Mouse (Mus musculus): ENCODE results near the gene Sgcb. TPM values are rescaled to one million over a fixed set of nuclear protein-coding genes. Genes with fewer than 3 reads are reported as not detected.

The Sgcb gene
- 30.1 and 32.1 TPM in 2 replicates for polyA plus RNA-seq (2015; fragmentation: Nextera tagmentation; extraction: Ambion mirVana)

DNA sequence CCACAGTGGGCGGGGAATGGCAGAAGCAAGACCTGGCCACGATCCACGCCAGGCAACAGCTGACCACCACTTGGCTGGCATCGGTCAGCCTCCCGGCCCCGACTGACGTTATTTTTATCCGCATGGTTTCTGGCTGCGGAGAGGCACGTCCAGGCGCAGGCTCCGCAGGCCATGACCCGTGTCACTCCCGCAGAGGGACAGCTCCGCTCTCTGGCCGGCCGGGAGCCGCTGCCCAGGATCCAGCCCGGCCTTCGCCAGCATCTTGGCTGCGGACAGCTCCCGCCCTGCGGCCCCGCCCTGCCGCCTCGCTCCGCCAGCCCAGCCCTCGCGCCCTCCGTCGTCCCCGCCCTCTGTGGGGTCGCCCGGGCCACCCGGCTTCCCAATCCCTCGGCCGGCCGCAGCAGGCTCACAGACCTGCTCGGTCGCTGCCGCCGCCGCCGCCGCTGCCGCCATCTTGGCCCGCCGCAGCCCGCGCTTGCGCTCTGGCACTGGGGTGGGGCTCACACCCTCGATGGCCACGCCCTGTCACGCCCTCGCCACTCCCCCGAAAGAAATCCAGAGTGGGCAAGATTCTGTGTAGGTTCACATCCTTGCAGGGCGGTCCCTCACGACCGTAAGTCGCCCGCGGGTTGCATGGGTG, at the start of gene Sgcb:
TSS of gene Sgcb (minus strand) at position 530 of the 640 bp plus-strand sequence.
- H3K9ac ChIP-seq (ENCODE audit: low read length) = peak within 1 kb of the TSS; percentile 85
- H3K4me1 ChIP-seq (ENCODE audit: control insufficient read depth, insufficient read depth, low read length) = peaks cover 11% of the 10 kb centered on the region
- H3K9me3 ChIP-seq (replicated peaks; ENCODE audit: control insufficient read depth, low read length) = no peaks in the 10 kb centered on the region
- peak within 1 kb of the TSS; percentile 75 for H3K4me3 ChIP-seq (replicated peaks; ENCODE audit: low read length)
- peak within 1 kb of the TSS; percentile 76 for H3K4me2 ChIP-seq (ENCODE audit: low read depth, low read length)
- ATAC-seq (ENCODE audit: insufficient read depth, low FRiP score) = peak; percentile 88
- no peaks in the 10 kb centered on the region for H3K36me3 ChIP-seq (ENCODE audit: control insufficient read depth, insufficient read depth, low read length)
- H3K27ac ChIP-seq (ENCODE audit: low read length) = no peak within 1 kb of the TSS
- peaks cover 38% of the 10 kb centered on the region for H3K27me3 ChIP-seq (ENCODE audit: control insufficient read depth, insufficient read depth, low read length)
- WGBS = under 1% methylated on average over 62 of the region's 62 CpGs

- no peak overlapping the region for H3K9ac ChIP-seq (ENCODE audit: low read length)
- H3K4me2 ChIP-seq (ENCODE audit: low read depth, low read length) = no peak overlapping the region
- no peak for ATAC-seq (ENCODE audit: insufficient read depth, low FRiP score)
- peaks cover 10% of the 10 kb centered on the region for H3K4me1 ChIP-seq (ENCODE audit: control insufficient read depth, insufficient read depth, low read length)
- no peak overlapping the region for H3K4me3 ChIP-seq (replicated peaks; ENCODE audit: low read length)
- no peaks in the 10 kb centered on the region for H3K27me3 ChIP-seq (ENCODE audit: control insufficient read depth, insufficient read depth, low read length)
- H3K9me3 ChIP-seq (replicated peaks; ENCODE audit: control insufficient read depth, low read length) = no peaks in the 10 kb centered on the region
- no peaks in the 10 kb centered on the region for H3K36me3 ChIP-seq (ENCODE audit: control insufficient read depth, insufficient read depth, low read length)
- WGBS = 77% methylated on average over 4 of the region's 4 CpGs
- no peak overlapping the region for H3K27ac ChIP-seq (ENCODE audit: low read length)
These were observed 46.8 kb upstream of the Sgcb start for GRCm38 (mm10) chr5:73694254-73695015.

GRCm38 (mm10) chr5:73693778-73694177, 46.2 kb upstream of the Sgcb start:
- no peak overlapping the region for H3K9ac ChIP-seq (ENCODE audit: low read length)
- H3K9me3 ChIP-seq (replicated peaks; ENCODE audit: control insufficient read depth, low read length) = no peaks in the 10 kb centered on the region
- no peak for ATAC-seq (ENCODE audit: insufficient read depth, low FRiP score)
- no peak overlapping the region for H3K4me3 ChIP-seq (replicated peaks; ENCODE audit: low read length)
- no peaks in the 10 kb centered on the region for H3K27me3 ChIP-seq (ENCODE audit: control insufficient read depth, insufficient read depth, low read length)
- H3K4me2 ChIP-seq (ENCODE audit: low read depth, low read length) = no peak overlapping the region
- H3K4me1 ChIP-seq (ENCODE audit: control insufficient read depth, insufficient read depth, low read length) = peaks cover 10% of the 10 kb centered on the region
- 74% methylated on average over 1 of the region's 1 CpGs for WGBS
- no peaks in the 10 kb centered on the region for H3K36me3 ChIP-seq (ENCODE audit: control insufficient read depth, insufficient read depth, low read length)
- no peak overlapping the region for H3K27ac ChIP-seq (ENCODE audit: low read length)

DNA sequence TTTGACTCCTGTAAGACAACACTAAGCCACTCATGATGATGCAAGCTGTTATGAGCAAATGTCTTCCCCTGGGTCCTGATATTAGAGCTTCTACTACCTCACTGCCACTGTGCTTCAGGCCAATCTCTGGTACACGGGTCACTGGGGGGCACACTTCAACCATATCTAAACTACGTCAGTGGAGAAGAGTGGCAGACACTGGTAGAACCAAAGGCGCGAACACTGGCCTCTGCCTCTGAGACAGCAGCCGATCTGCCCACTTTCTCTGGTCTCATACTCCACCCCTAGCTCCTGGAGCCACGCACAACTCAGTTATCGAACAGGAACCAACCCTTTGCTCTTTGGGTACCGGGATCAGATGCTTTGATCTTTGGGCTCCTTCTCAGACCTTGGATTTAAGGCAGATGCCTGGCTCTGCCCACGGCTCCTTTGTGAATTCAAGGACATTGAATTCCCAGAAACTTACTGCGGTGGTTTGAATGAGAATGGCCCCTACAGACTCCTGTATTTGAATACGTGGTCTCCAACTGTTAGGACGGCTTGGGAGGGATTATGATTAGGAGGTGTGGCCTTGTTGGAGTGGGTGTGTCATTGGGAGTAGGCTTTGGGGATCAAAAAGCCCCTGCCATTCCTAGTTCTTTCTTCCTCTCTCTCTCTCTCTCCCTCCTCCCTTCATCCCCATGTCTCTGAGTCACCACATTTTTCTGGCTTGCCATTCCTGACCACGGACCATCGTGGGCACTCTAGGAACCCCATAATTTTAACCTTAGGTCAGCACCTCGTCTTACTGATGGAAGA, 44.3 kb upstream of the Sgcb start:
- peaks cover 10% of the 10 kb centered on the region for H3K4me1 ChIP-seq (ENCODE audit: control insufficient read depth, insufficient read depth, low read length)
- H3K4me3 ChIP-seq (replicated peaks; ENCODE audit: low read length) = no peak overlapping the region
- H3K27ac ChIP-seq (ENCODE audit: low read length) = no peak overlapping the region
- H3K36me3 ChIP-seq (ENCODE audit: control insufficient read depth, insufficient read depth, low read length) = no peaks in the 10 kb centered on the region
- no peak for ATAC-seq (ENCODE audit: insufficient read depth, low FRiP score)
- no peak overlapping the region for H3K9ac ChIP-seq (ENCODE audit: low read length)
- WGBS = 47% methylated on average over 15 of the region's 15 CpGs
- no peaks in the 10 kb centered on the region for H3K27me3 ChIP-seq (ENCODE audit: control insufficient read depth, insufficient read depth, low read length)
- no peak overlapping the region for H3K4me2 ChIP-seq (ENCODE audit: low read depth, low read length)
- H3K9me3 ChIP-seq (replicated peaks; ENCODE audit: control insufficient read depth, low read length) = no peaks in the 10 kb centered on the region

DNA sequence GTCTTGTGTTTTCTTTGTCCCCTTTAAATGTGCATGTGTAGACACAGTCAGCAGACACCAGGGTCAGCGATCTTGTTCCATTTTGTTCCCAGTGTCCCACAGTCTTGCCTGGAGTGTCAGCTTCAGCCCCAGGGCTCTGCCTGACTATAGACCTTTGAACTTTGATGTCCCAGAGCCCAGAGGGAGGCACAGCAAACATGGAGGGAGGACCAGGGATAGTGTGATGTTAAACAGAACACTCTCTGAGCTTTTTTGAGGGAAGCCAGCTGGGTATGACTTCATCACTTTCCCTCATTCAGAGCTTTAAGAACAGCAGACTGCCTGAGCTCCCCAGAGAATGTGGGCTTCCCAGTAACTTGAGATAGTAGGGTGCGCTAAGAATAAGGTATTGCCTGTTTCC, 42.6 kb upstream of the Sgcb start:
- no peaks in the 10 kb centered on the region for H3K9me3 ChIP-seq (replicated peaks; ENCODE audit: control insufficient read depth, low read length)
- 57% methylated on average over 2 of the region's 2 CpGs for WGBS
- no peak overlapping the region for H3K9ac ChIP-seq (ENCODE audit: low read length)
- peak; percentile 64; the same call in 1 of the 2 replicates for ATAC-seq (ENCODE audit: insufficient read depth, low FRiP score)
- H3K4me1 ChIP-seq (ENCODE audit: control insufficient read depth, insufficient read depth, low read length) = peaks cover 10% of the 10 kb centered on the region
- H3K27ac ChIP-seq (ENCODE audit: low read length) = peak overlapping the region; percentile 17; the same call in 1 of the 2 replicates
- no peak overlapping the region for H3K4me2 ChIP-seq (ENCODE audit: low read depth, low read length)
- H3K4me3 ChIP-seq (replicated peaks; ENCODE audit: low read length) = no peak overlapping the region
- no peaks in the 10 kb centered on the region for H3K27me3 ChIP-seq (ENCODE audit: control insufficient read depth, insufficient read depth, low read length)
- H3K36me3 ChIP-seq (ENCODE audit: control insufficient read depth, insufficient read depth, low read length) = no peaks in the 10 kb centered on the region

- no peak overlapping the region for H3K9ac ChIP-seq (ENCODE audit: low read length)
- H3K36me3 ChIP-seq (ENCODE audit: control insufficient read depth, insufficient read depth, low read length) = no peaks in the 10 kb centered on the region
- ATAC-seq (ENCODE audit: insufficient read depth, low FRiP score) = no peak
- no peak overlapping the region for H3K4me2 ChIP-seq (ENCODE audit: low read depth, low read length)
- no peak overlapping the region for H3K4me3 ChIP-seq (replicated peaks; ENCODE audit: low read length)
- WGBS = 68% methylated on average over 1 of the region's 1 CpGs
- peaks cover 10% of the 10 kb centered on the region for H3K4me1 ChIP-seq (ENCODE audit: control insufficient read depth, insufficient read depth, low read length)
- no peaks in the 10 kb centered on the region for H3K27me3 ChIP-seq (ENCODE audit: control insufficient read depth, insufficient read depth, low read length)
- H3K9me3 ChIP-seq (replicated peaks; ENCODE audit: control insufficient read depth, low read length) = no peaks in the 10 kb centered on the region
- H3K27ac ChIP-seq (ENCODE audit: low read length) = no peak overlapping the region; the same call in 1 of the 2 replicates
These were observed 41.0 kb upstream of the Sgcb start for GRCm38 (mm10) chr5:73688576-73688975.

DNA sequence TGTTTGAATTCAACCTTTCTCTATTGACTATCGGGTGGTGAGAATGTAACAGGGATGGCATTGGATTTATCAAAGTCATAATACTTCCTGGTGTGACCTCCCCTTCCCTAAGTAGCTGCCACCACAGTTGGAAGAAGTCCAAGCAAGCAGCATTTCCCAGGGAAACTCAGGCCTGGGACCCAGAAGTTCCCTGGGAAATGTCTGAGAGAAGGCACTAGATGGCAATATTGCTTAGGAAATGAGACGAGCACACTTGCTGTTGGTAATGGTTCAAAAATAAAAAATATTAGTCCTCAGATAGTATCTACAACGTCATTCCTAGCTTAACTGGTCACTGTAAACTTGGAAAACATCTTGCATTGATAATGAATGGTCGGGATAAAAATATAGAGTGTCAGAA, 38.6 kb upstream of the Sgcb start:
- 11% methylated on average over 4 of the region's 4 CpGs for WGBS
- Histone ChIP-seq H3K36me3 (ENCODE audit: control insufficient read depth, insufficient read depth, low read length) (no peaks in the 10 kb centered on the region), H3K9me3 (replicated peaks; ENCODE audit: control insufficient read depth, low read length) (no peaks in the 10 kb centered on the region), H3K9ac (ENCODE audit: low read length) (no peak overlapping the region), H3K4me2 (ENCODE audit: low read depth, low read length) (no peak overlapping the region), H3K4me3 (replicated peaks; ENCODE audit: low read length) (no peak overlapping the region), H3K27me3 (ENCODE audit: control insufficient read depth, insufficient read depth, low read length) (no peaks in the 10 kb centered on the region), H3K27ac (ENCODE audit: low read length) (no peak overlapping the region), H3K4me1 (ENCODE audit: control insufficient read depth, insufficient read depth, low read length) (peaks cover 10% of the 10 kb centered on the region)
- ATAC-seq (ENCODE audit: insufficient read depth, low FRiP score) = no peak

DNA sequence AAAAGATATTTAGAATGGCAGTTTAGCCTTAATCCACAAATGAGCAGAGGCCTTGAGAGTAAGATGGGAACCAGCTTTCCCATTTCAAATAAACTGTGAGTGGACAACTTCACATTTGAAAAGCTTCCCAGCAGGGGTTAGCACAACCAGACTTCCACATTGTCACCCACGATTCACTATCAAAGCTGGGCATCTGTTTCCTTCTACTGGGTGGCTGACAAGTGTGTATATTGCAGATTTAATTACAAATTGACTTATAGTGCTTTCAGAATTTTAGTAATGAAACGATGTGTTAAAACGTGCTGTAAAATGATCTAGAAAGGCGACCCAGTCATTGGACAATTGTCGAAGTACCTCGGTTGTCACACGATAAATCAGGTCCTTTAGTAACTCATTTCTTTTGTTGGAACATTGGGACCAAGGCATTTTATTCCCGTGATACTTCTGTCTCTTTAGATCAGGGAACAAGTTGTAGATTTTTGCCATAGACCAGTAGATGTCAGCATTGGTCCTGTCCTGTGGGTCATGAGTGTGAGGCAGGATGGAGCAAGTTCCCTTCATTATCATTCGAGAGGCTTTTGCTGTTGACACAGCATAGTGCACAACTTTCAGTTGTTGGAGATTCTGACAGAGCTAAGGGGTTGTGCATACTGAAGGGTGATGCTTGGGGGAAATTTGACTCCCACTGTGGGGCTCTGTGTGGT, 36.3 kb upstream of the Sgcb start:
- Histone ChIP-seq H3K27ac (ENCODE audit: low read length) (no peak overlapping the region), H3K4me2 (ENCODE audit: low read depth, low read length) (no peak overlapping the region), H3K4me1 (ENCODE audit: control insufficient read depth, insufficient read depth, low read length) (no peaks in the 10 kb centered on the region), H3K27me3 (ENCODE audit: control insufficient read depth, insufficient read depth, low read length) (no peaks in the 10 kb centered on the region), H3K9ac (ENCODE audit: low read length) (no peak overlapping the region), H3K36me3 (ENCODE audit: control insufficient read depth, insufficient read depth, low read length) (no peaks in the 10 kb centered on the region), H3K9me3 (replicated peaks; ENCODE audit: control insufficient read depth, low read length) (no peaks in the 10 kb centered on the region), H3K4me3 (replicated peaks; ENCODE audit: low read length) (no peak overlapping the region)
- WGBS = 58% methylated on average over 9 of the region's 9 CpGs
- no peak for ATAC-seq (ENCODE audit: insufficient read depth, low FRiP score)
